Mouse (Mus musculus) intestine, embryonic 14.5 days (tissue): Measurements from ENCODE around the gene Chadl. TPM values are rescaled to one million over a fixed set of nuclear protein-coding genes. Genes with fewer than 3 reads are reported as not detected.
"Not testable (repeated sequence)": the region's sequence is repeated elsewhere in the genome, so short reads cannot be mapped to it uniquely, and the experiment has no call there.

Experiments
- ATAC-seq: fragments of 200-750 bp; cut with Nextera tagmentation; replicated peaks from 2 replicates; pipeline ENCODE4 v1.8.0; 2017; ENCODE audit warnings: low read depth, moderate number of reproducible peaks, moderate TSS enrichment, moderate library complexity; ENCODE audit not compliant: low FRiP score, low TSS enrichment
- DNase-seq: peaks from one replicate; pipeline ENCODE4 v3.0.0-alpha.2; 2018; ENCODE audit warnings: low spot score
- H3K27ac ChIP-seq: fragments of 300-500 bp; sonication (generic); 2 replicates; pipeline ENCODE4 v1.5.1; 2014; ENCODE audit warnings: low read depth, mild to moderate bottlenecking, control low read depth
- H3K27me3 ChIP-seq: fragments of 300-500 bp; sonication (generic); replicated peaks from 2 replicates; pipeline ENCODE4 v1.6.1; 2014; ENCODE audit warnings: low read length, control low read depth; ENCODE audit not compliant: control insufficient read depth, insufficient read depth
- H3K36me3 ChIP-seq: fragments of 300-500 bp; sonication (generic); 2 replicates; pipeline ENCODE4 v1.6.1; 2014; ENCODE audit warnings: low read length, control low read depth; ENCODE audit not compliant: control insufficient read depth, insufficient read depth
- H3K4me1 ChIP-seq: fragments of 300-500 bp; sonication (generic); replicated peaks from 2 replicates; pipeline ENCODE4 v1.6.1; 2014; ENCODE audit warnings: low read length, control low read depth, mixed read lengths; ENCODE audit not compliant: control insufficient read depth, insufficient read depth
- H3K4me2 ChIP-seq: fragments of 300-500 bp; sonication (generic); 2 replicates; pipeline ENCODE4 v1.6.1; 2014; ENCODE audit warnings: low read length
- H3K4me3 ChIP-seq: fragments of 300-500 bp; sonication (generic); 2 replicates; pipeline ENCODE4 v1.5.1; 2014; ENCODE audit warnings: low read depth, low read length, control low read depth, mixed read lengths
- H3K9ac ChIP-seq: fragments of 300-500 bp; sonication (generic); 2 replicates; pipeline ENCODE4 v1.6.1; 2014; ENCODE audit warnings: mild to moderate bottlenecking, low read length
- H3K9me3 ChIP-seq: fragments of 300-500 bp; sonication (generic); 2 replicates; pipeline ENCODE4 v1.6.1; 2016; ENCODE audit warnings: low read length, control low read depth; ENCODE audit not compliant: control insufficient read depth
- WGBS: fragments of 180-500 bp; shearing (Covaris S2); extraction: QIAGEN DNeasy Blood & Tissue Kit; methylation state at CpG from one replicate; pipeline ENCODE4 v1.1.7; 2014; 5-methylcytosine and 5-hydroxymethylcytosine counted together
- polyA plus RNA-seq: library from polyadenylated mRNA; unstranded; fragments of >200 nt; fragmentation: Nextera tagmentation; extraction: Ambion mirVana; gene quantifications from 2 replicates; pipeline ENCODE4 v1.2.1, GENCODE M21; 2014

The Chadl gene
- polyA plus RNA-seq, 1 experiment from 2014 or later, result 5.1 TPM

DNA sequence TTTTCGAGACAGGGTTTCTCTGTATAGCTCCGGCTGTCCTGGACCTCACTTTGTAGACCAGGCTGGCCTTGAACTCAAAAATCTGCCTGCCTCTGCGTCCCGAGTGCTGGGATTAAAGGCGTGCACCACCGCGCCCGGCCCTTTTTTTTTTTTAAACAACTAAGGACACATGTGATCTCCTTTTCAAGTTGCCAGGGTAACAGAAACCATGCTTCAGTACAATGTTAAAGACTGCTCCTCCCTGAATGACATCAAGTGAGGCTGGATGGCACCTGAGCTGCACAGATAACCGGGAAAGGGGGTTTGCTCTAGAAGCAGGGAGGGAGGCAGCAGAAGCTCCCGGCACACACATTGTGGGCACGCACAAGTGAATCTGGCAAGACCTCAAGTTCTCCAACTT is 11.9 kb upstream of the Chadl start:
- H3K9ac ChIP-seq, result no peak overlapping the region
- H3K27ac ChIP-seq, result no peak overlapping the region
- H3K4me2 ChIP-seq, result no peak overlapping the region
- ATAC-seq (no peak), DNase-seq (no peak)
- no peaks in the 10 kb centered on the region for H3K9me3 ChIP-seq
- 92% methylated on average over 11 of the region's 11 CpGs for WGBS
- H3K27me3 ChIP-seq, result no peaks in the 10 kb centered on the region
- peaks cover 96% of the 10 kb centered on the region for H3K36me3 ChIP-seq
- no peak overlapping the region for H3K4me3 ChIP-seq
- no peaks in the 10 kb centered on the region for H3K4me1 ChIP-seq

DNA sequence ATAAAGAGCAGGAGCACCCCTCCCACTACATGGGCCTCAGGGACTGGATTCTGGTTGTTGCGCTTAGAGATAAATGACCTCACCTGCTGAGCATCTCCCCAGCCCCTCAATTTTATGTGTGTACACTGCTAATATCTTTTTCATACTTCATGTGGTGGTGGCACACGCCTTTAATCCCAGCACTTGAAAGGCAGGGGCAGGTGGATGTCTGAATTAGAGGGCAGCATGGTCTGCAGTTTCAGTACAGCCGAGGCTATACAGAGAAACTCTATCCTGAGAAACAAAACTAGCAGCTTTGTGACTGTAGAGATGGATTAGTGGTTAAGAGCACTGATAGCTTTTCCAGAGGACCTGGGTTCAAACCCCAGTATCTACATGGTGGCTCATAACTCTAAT is 6.0 kb upstream of the Chadl start:
- Histone ChIP-seq H3K9me3 (no peaks in the 10 kb centered on the region), H3K9ac (no peak overlapping the region), H3K27ac (no peak overlapping the region), H3K36me3 (peaks cover 51% of the 10 kb centered on the region), H3K4me1 (no peaks in the 10 kb centered on the region), H3K4me3 (no peak overlapping the region), H3K4me2 (no peak overlapping the region), H3K27me3 (no peaks in the 10 kb centered on the region)
- ATAC-seq (no peak), DNase-seq (no peak)
- 75% methylated on average over 3 of the region's 3 CpGs for WGBS

DNA sequence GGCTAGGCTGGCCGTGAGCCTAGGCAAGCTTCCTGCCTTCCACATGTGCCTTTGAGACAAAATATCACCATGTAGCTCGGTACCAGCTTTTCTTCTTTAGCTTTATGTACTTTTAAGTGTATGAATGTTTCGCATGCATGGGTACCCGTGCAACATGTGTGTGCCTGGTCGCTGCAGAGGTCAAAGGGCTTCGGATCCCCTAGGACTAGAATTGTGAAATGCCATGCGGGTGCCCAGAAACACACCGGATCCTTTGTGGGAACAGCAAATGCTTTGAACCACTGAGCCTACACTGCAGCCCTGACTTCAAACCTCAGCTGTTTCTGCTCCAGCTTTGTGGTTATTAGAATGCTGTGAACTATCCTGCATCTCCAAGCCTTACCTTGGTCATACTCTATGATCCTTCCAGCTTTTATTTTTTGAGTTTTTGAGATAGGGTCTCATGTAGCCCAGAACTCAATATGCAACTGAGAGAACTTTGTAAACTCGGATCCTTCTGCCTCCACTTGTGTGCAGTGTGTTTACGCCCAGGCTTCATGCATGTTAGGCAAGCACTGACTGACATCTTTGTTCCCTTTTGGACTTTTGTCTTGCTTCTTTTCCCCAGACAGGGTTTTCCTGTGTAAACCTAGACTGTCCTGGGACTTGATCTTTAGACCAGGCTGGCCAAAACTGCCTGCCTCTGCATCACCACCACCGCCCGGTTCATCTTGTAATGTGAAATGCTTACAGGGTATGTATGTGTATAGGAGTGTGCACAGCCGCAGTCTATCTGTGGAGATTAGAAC is 5.4 kb upstream of the Chadl start:
- DNase-seq, result no peak
- WGBS, result 87% methylated on average over 13 of the region's 13 CpGs
- peaks cover 45% of the 10 kb centered on the region for H3K36me3 ChIP-seq
- H3K27ac ChIP-seq, result no peak overlapping the region
- H3K9ac ChIP-seq, result no peak overlapping the region
- no peaks in the 10 kb centered on the region for H3K9me3 ChIP-seq
- no peak for ATAC-seq
- no peaks in the 10 kb centered on the region for H3K4me1 ChIP-seq
- H3K27me3 ChIP-seq, result no peaks in the 10 kb centered on the region
- no peak overlapping the region for H3K4me3 ChIP-seq
- no peak overlapping the region for H3K4me2 ChIP-seq

DNA sequence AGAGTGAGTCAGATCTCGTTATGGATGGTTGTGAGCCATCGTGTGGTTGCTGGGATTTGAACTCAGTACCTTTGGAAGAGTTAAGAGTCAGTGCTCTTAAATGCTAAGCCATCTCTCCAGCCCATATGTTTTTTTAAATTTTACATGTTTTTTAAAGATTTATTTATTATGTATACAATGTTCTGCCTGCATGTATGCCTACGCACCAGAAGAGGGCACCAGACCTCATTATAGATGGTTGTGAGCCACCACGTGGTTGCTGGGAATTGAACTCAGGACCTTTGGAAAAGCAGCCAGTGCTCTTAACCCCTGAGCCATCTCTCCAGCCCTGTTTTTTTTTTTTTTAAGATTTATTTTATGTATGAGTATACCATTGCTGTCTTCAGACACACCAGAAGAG is 4.3 kb upstream of the Chadl start:
- H3K27ac ChIP-seq, H3K4me3 ChIP-seq, H3K27me3 ChIP-seq, DNase-seq, H3K4me2 ChIP-seq, H3K9me3 ChIP-seq, H3K9ac ChIP-seq, H3K4me1 ChIP-seq, ATAC-seq: not testable (repeated sequence)
- WGBS, result 85% methylated on average over 4 of the region's 4 CpGs
- H3K36me3 ChIP-seq, result peaks cover 36% of the 10 kb centered on the region

DNA sequence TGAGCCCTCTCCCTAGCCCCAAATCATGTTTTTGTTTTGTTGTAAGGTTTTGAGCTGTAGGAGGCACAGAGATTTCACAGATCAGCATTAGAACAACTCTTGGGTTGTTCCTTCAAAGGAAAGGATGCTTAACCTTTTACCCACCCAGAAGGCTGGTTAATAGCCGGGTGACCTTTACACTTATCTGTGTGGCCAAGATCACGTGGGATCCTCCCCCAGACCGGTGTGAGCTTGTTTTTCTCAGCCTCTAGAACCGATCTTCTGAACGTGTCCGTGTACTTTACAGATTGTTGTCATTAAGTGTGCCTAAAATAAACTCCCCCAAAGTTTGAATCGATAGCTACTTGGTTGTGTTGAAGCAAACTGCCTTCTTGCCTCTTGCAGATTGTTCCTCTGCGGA is 3.5 kb upstream of the Chadl start:
- no peak overlapping the region for H3K9ac ChIP-seq

DNA sequence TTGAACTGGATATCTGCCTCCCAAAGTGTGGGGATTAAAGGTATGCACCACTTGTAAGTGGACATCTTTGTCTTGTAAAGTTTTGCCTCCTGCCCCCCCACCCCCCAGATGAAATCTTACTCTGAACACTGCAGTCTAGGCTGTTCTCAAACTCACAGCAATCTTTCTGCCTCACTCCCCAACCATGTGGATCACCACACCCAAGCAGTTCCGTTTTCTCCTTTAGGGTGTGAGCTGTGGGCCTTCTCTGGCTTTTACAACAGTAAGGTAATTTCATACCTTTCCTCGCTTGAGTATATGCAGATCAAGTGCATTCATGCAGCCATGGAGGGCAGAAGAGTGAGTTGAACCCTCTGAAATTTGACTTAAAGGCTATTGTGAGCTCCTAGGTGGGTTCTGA is 3.1 kb upstream of the Chadl start:
- WGBS, result 62% methylated on average over 2 of the region's 2 CpGs
- H3K9ac ChIP-seq, result no peak overlapping the region
- no peak for ATAC-seq
- no peaks in the 10 kb centered on the region for H3K9me3 ChIP-seq
- H3K4me2 ChIP-seq, result no peak overlapping the region
- no peak overlapping the region for H3K4me3 ChIP-seq
- H3K27me3 ChIP-seq, result peaks cover 3% of the 10 kb centered on the region; the same call in 1 of the 2 replicates
- no peaks in the 10 kb centered on the region for H3K4me1 ChIP-seq
- DNase-seq, result no peak
- peaks cover 24% of the 10 kb centered on the region for H3K36me3 ChIP-seq
- H3K27ac ChIP-seq, result no peak overlapping the region

More for the DNA sequence above, 3.5 kb upstream of the Chadl start:
- no peaks in the 10 kb centered on the region for H3K4me1 ChIP-seq
- DNase-seq (no peak), ATAC-seq (no peak)
- no peak overlapping the region for H3K27ac ChIP-seq
- H3K9me3 ChIP-seq, result no peaks in the 10 kb centered on the region
- peaks cover 29% of the 10 kb centered on the region for H3K36me3 ChIP-seq
- WGBS, result 59% methylated on average over 8 of the region's 8 CpGs
- no peaks in the 10 kb centered on the region for H3K27me3 ChIP-seq
- H3K4me3 ChIP-seq, result no peak overlapping the region
- no peak overlapping the region for H3K4me2 ChIP-seq

DNA sequence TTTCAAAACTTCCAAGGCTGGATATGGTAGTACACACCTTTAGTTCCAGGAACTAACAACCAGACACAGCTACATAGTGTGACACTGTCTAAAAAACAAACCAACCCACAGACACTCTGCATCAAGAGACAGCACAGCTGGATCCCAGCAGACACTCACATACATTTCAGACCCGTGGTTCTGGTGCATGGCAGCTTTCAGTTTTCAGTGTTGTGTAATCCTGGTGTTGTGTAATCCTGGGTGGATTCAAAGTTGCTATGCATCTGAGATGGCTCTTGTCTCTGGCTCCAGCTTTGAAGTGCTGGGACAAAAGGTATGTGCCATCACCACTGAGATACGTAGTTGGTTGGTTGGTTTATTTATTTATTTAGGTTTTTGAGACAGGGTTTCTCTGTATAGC is 1.4 kb upstream of the Chadl start:
- no peak for ATAC-seq
- Histone ChIP-seq H3K27me3 (peaks cover 18% of the 10 kb centered on the region), H3K36me3 (peaks cover 8% of the 10 kb centered on the region; the same call in 1 of the 2 replicates), H3K9ac (no peak overlapping the region), H3K4me1 (0 out of 2 replicates have a peak, but pooled peaks cover 1% of the 10 kb centered on the region), H3K27ac (no peak overlapping the region), H3K4me3 (no peak overlapping the region), H3K9me3 (no peaks in the 10 kb centered on the region), H3K4me2 (no peak overlapping the region)
- DNase-seq, result no peak
- WGBS, result 73% methylated on average over 2 of the region's 2 CpGs

DNA sequence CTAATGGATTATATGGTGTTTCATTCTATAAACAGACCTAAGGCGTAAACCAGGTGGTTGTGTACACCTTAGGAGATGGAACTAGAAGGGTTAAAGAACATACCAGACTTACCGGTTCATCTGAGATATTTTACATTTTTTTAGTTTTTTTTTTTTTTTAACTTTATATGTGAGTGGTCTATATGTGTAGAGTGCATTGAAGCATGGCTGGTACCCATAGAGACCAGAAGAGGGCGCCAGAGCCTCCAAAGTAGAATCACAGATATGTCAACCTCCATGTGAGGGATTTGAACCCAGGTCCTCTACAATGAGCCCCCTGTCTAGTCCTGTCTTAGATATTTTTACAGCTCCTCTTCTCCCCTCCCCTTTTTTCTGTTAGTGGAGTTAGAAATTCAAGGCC is 760 bp upstream of the Chadl start:
- 43% methylated on average over 3 of the region's 3 CpGs for WGBS
- Histone ChIP-seq H3K9me3 (no peaks in the 10 kb centered on the region), H3K27me3 (peaks cover 24% of the 10 kb centered on the region), H3K27ac (no peak overlapping the region), H3K4me2 (no peak overlapping the region), H3K4me1 (0 out of 2 replicates have a peak, but pooled peaks cover 5% of the 10 kb centered on the region), H3K9ac (no peak overlapping the region), H3K4me3 (no peak overlapping the region), H3K36me3 (peaks cover 2% of the 10 kb centered on the region; the same call in 1 of the 2 replicates)
- ATAC-seq (no peak), DNase-seq (no peak)

DNA sequence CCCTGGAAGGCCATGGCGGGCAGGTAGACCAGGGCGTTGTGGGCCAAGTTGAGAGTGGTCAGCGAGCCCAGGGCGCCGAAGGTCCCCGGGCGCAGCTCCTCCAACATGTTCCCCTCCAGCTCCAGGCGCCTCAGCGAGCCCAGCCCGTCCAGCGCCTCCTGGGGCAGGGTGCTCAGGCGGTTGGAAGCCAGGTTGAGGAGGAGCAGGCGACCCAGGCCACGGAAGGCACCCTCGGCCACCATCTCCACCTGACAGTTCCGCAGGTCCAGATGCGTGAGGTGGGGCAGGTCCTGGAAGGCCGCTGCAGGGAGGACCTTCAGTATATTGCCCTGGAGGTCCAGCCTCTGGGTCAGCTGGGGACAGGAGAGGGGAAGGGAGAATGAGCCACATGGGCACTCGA is 2.2 kb downstream of the Chadl start:
- Histone ChIP-seq H3K27ac (no peak overlapping the region), H3K4me1 (0 out of 2 replicates have a peak, but pooled peaks cover 5% of the 10 kb centered on the region), H3K9me3 (no peaks in the 10 kb centered on the region), H3K27me3 (peaks cover 38% of the 10 kb centered on the region), H3K4me2 (peak overlapping the region; percentile 75), H3K36me3 (no peaks in the 10 kb centered on the region), H3K9ac (peak overlapping the region; percentile 55), H3K4me3 (peak overlapping the region; percentile 52)
- 0 out of 2 replicates have a peak, but pooled peaks have one; percentile 4 for ATAC-seq
- WGBS, result 33% methylated on average over 14 of the region's 19 CpGs
- DNase-seq, result peak; percentile 62
